Mouse (Mus musculus): Measurements from ENCODE around the gene Ccdc174. TPM values are rescaled to one million over a fixed set of nuclear protein-coding genes. Genes with fewer than 3 reads are reported as not detected.

The Ccdc174 gene
- total RNA-seq, 1 experiment, result 13.7 TPM

DNA sequence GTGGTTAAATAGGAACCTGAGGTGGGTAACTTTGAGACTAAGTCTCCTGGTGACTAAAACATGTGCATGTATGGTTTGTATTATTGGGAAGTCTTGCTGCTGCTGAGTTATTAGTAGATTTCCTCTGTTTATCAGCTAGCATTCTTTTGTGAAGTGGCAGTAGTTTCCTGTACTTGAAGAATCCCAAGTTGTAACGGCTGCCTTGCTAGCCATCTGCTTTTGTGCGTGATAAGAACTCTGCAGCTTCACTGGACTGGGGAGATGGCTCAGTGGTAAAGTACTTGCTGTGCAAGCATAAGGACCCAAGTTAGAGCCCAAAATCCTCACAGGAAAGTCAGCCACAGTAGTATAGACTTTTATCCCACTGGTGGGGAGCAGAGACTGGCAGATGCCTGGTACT lies 6.0 kb downstream of the Ccdc174 start:
- H3K9ac ChIP-seq (ENCODE audit: insufficient read depth, low read depth, low read length, poor library complexity, severe bottlenecking), result no peak overlapping the region
- DNase-seq (ENCODE audit: low read depth, low spot score), result no peak
- TF ChIP-seq CHD2 (IDR thresholded peaks at IDR 0.05; ENCODE audit: low read depth, low read length) (no peak), ZNF384 (IDR thresholded peaks at IDR 0.05; ENCODE audit: low read depth, low read length) (no peak)
- H3K36me3 ChIP-seq (ENCODE audit: control insufficient read depth, insufficient read depth, low read length, poor library complexity, severe bottlenecking), result peaks cover 13% of the 10 kb centered on the region
- no peak overlapping the region for H3K27ac ChIP-seq (ENCODE audit: insufficient read depth, low read depth, low read length, poor library complexity, severe bottlenecking)
- no peaks in the 10 kb centered on the region for H3K9me3 ChIP-seq (ENCODE audit: control insufficient read depth, insufficient read depth, low read depth, low read length)
- in situ Hi-C loops (cut with MboI; ENCODE audit: low sequenced_read_pairs in 2 of 2, unreplicated experiment in 2 of 2), result no loop called here
- H3K4me3 ChIP-seq (ENCODE audit: insufficient read depth in 1 of 2, low read depth in 1 of 2, low read length in 2 of 2, poor library complexity in 1 of 2, severe bottlenecking in 1 of 2), result no peak overlapping the region
- no peaks in the 10 kb centered on the region for H3K4me1 ChIP-seq (ENCODE audit: control insufficient read depth in 2 of 2, insufficient read depth in 2 of 2, low read length in 2 of 2, poor library complexity in 1 of 2)

DNA sequence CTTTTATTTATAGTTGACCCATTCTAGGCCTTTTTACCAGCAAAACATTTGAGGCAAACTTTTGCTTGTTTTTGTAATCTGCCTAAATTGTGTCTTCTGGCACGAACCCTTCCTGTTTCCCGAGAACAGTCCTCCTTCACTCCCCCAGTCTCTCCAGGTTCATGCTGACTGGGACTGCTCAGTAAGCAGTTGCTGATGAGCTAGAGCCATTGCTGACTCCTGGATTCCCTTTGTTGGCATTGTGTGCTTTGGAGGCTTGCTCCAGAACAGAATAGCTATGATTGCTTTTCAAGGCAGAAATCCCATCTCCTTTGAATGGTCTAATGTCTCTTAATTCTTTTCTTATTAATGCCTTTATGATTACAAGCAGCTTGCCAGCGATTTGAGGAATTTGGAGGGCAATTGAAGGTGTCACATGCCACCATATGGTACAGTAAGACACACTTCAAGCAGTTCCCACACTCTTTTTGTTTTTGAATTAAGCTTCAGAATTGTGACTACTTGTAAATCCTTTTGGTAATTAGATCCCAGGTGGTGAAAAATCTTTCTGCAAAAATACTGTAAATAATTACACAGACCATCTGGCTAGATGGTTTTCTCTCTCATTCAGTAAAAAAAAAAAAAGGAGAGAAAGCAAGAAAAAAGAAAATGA lies 11.5 kb downstream of the Ccdc174 start:
- DNase-seq (ENCODE audit: low read depth, low spot score), result no peak
- H3K36me3 ChIP-seq (ENCODE audit: control insufficient read depth, insufficient read depth, low read length, poor library complexity, severe bottlenecking), result peaks cover 13% of the 10 kb centered on the region
- H3K9ac ChIP-seq (ENCODE audit: insufficient read depth, low read depth, low read length, poor library complexity, severe bottlenecking), result no peak overlapping the region
- no peaks in the 10 kb centered on the region for H3K4me1 ChIP-seq (ENCODE audit: control insufficient read depth in 2 of 2, insufficient read depth in 2 of 2, low read length in 2 of 2, poor library complexity in 1 of 2)
- in situ Hi-C loops (cut with MboI; ENCODE audit: low sequenced_read_pairs in 2 of 2, unreplicated experiment in 2 of 2), result no loop called here
- H3K27ac ChIP-seq (ENCODE audit: insufficient read depth, low read depth, low read length, poor library complexity, severe bottlenecking), result no peak overlapping the region
- no peak overlapping the region for H3K4me3 ChIP-seq (ENCODE audit: insufficient read depth in 1 of 2, low read depth in 1 of 2, low read length in 2 of 2, poor library complexity in 1 of 2, severe bottlenecking in 1 of 2)
- TF ChIP-seq HCFC1 (IDR thresholded peaks at IDR 0.05; ENCODE audit: borderline replicate concordance, insufficient read depth, low read length), result no peak
- TF ChIP-seq MAFK (IDR thresholded peaks at IDR 0.05; ENCODE audit: insufficient read depth, low read depth, low read length), result no peak
- TF ChIP-seq ZNF384 (IDR thresholded peaks at IDR 0.05; ENCODE audit: low read depth, low read length), result no peak
- no peak for TF ChIP-seq CHD2 (IDR thresholded peaks at IDR 0.05; ENCODE audit: low read depth, low read length)
- TF ChIP-seq ZC3H11A (IDR thresholded peaks at IDR 0.05; ENCODE audit: borderline replicate concordance, low read depth, low read length), result no peak
- no peaks in the 10 kb centered on the region for H3K9me3 ChIP-seq (ENCODE audit: control insufficient read depth, insufficient read depth, low read depth, low read length)

DNA sequence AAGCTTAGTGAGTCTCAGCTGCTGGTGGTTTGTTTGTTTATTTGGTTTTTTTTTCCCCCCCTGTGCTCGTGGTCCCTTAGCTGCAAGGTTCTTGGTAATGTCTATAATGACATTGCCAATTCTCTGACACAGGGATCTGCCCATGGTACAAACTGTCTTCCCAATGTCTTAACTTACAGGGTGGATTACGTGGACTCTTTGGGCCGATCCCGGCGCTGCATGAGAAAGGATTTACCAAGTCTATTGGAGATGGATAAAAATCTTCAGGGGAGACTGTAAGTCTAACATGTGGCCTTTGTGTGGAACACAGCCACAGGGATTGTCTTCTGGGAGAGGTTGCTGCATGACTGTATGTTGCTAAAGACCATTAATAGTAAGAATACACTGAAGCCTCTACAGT lies 12.8 kb downstream of the Ccdc174 start:
- H3K36me3 ChIP-seq (ENCODE audit: control insufficient read depth, insufficient read depth, low read length, poor library complexity, severe bottlenecking), result peaks cover 15% of the 10 kb centered on the region
- in situ Hi-C loops (cut with MboI; ENCODE audit: low sequenced_read_pairs in 2 of 2, unreplicated experiment in 2 of 2), result no loop called here
- no peak for DNase-seq (ENCODE audit: low read depth, low spot score)
- H3K27ac ChIP-seq (ENCODE audit: insufficient read depth, low read depth, low read length, poor library complexity, severe bottlenecking), result no peak overlapping the region
- no peaks in the 10 kb centered on the region for H3K4me1 ChIP-seq (ENCODE audit: control insufficient read depth in 2 of 2, insufficient read depth in 2 of 2, low read length in 2 of 2, poor library complexity in 1 of 2)
- no peak for TF ChIP-seq MAFK (IDR thresholded peaks at IDR 0.05; ENCODE audit: insufficient read depth, low read depth, low read length)
- no peak for TF ChIP-seq HCFC1 (IDR thresholded peaks at IDR 0.05; ENCODE audit: borderline replicate concordance, insufficient read depth, low read length)
- no peak for TF ChIP-seq ZNF384 (IDR thresholded peaks at IDR 0.05; ENCODE audit: low read depth, low read length)
- TF ChIP-seq CHD2 (IDR thresholded peaks at IDR 0.05; ENCODE audit: low read depth, low read length), result no peak
- TF ChIP-seq ZC3H11A (IDR thresholded peaks at IDR 0.05; ENCODE audit: borderline replicate concordance, low read depth, low read length), result no peak
- no peaks in the 10 kb centered on the region for H3K9me3 ChIP-seq (ENCODE audit: control insufficient read depth, insufficient read depth, low read depth, low read length)
- H3K9ac ChIP-seq (ENCODE audit: insufficient read depth, low read depth, low read length, poor library complexity, severe bottlenecking), result no peak overlapping the region
- no peak overlapping the region for H3K4me3 ChIP-seq (ENCODE audit: insufficient read depth in 1 of 2, low read depth in 1 of 2, low read length in 2 of 2, poor library complexity in 1 of 2, severe bottlenecking in 1 of 2)

DNA sequence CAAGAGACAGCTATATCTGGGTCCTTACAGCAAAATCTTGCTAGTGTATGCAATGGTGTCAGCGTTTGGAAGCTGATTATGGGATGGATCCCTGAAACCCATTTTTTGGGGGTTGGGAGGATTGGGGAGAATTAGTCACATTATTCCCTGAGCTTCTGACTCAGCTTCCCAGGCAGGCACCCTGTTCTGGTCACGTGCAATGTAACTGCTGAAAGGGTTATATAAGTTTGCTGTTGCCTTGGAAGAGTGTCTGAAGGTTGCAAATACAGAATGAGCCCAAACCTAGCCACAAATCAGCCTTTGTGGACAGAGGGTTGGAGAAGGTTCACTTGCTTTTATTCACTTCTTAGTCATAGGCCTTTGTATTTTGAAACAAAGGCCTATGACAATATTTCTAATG lies 13.9 kb downstream of the Ccdc174 start:
- in situ Hi-C loops (cut with MboI; ENCODE audit: low sequenced_read_pairs in 2 of 2, unreplicated experiment in 2 of 2), result no loop called here
- Histone ChIP-seq H3K9me3 (ENCODE audit: control insufficient read depth, insufficient read depth, low read depth, low read length) (no peaks in the 10 kb centered on the region), H3K36me3 (ENCODE audit: control insufficient read depth, insufficient read depth, low read length, poor library complexity, severe bottlenecking) (peaks cover 16% of the 10 kb centered on the region), H3K4me1 (ENCODE audit: control insufficient read depth in 2 of 2, insufficient read depth in 2 of 2, low read length in 2 of 2, poor library complexity in 1 of 2) (no peaks in the 10 kb centered on the region), H3K4me3 (ENCODE audit: insufficient read depth in 1 of 2, low read depth in 1 of 2, low read length in 2 of 2, poor library complexity in 1 of 2, severe bottlenecking in 1 of 2) (no peak overlapping the region), H3K27ac (ENCODE audit: insufficient read depth, low read depth, low read length, poor library complexity, severe bottlenecking) (no peak overlapping the region), H3K9ac (ENCODE audit: insufficient read depth, low read depth, low read length, poor library complexity, severe bottlenecking) (no peak overlapping the region)
- TF ChIP-seq ZC3H11A (IDR thresholded peaks at IDR 0.05; ENCODE audit: borderline replicate concordance, low read depth, low read length) (no peak), HCFC1 (IDR thresholded peaks at IDR 0.05; ENCODE audit: borderline replicate concordance, insufficient read depth, low read length) (no peak), CHD2 (IDR thresholded peaks at IDR 0.05; ENCODE audit: low read depth, low read length) (no peak), MAFK (IDR thresholded peaks at IDR 0.05; ENCODE audit: insufficient read depth, low read depth, low read length) (no peak), ZNF384 (IDR thresholded peaks at IDR 0.05; ENCODE audit: low read depth, low read length) (no peak)
- no peak for DNase-seq (ENCODE audit: low read depth, low spot score)

DNA sequence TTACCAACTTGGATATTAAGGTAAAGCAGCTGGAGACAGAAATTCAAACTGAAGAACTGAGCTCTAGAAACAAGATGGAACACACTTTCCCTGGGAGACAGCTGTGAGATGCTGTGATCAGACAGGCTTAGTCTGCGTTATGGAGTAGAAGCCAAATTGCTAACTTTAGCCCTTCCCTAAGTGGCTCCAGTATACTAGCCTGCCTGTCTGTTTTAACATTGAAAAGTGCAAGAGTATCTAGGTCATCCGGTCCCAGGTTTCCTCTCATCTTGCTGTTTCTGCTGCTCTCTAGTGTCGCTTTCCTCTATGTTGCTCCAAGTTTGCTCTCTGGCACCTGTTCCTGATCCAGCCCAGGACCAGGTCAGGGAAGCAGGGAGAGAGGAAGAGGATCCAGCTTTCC lies 18.9 kb downstream of the Ccdc174 start:
- TF ChIP-seq HCFC1 (IDR thresholded peaks at IDR 0.05; ENCODE audit: borderline replicate concordance, insufficient read depth, low read length) (no peak), CHD2 (IDR thresholded peaks at IDR 0.05; ENCODE audit: low read depth, low read length) (no peak), MAFK (IDR thresholded peaks at IDR 0.05; ENCODE audit: insufficient read depth, low read depth, low read length) (no peak), ZNF384 (IDR thresholded peaks at IDR 0.05; ENCODE audit: low read depth, low read length) (no peak), ZC3H11A (IDR thresholded peaks at IDR 0.05; ENCODE audit: borderline replicate concordance, low read depth, low read length) (no peak)
- no peak for DNase-seq (ENCODE audit: low read depth, low spot score)
- no peak overlapping the region for H3K27ac ChIP-seq (ENCODE audit: insufficient read depth, low read depth, low read length, poor library complexity, severe bottlenecking)
- H3K4me1 ChIP-seq (ENCODE audit: control insufficient read depth in 2 of 2, insufficient read depth in 2 of 2, low read length in 2 of 2, poor library complexity in 1 of 2), result no peaks in the 10 kb centered on the region
- H3K36me3 ChIP-seq (ENCODE audit: control insufficient read depth, insufficient read depth, low read length, poor library complexity, severe bottlenecking), result peaks cover 21% of the 10 kb centered on the region
- H3K4me3 ChIP-seq (ENCODE audit: insufficient read depth in 1 of 2, low read depth in 1 of 2, low read length in 2 of 2, poor library complexity in 1 of 2, severe bottlenecking in 1 of 2), result no peak overlapping the region
- in situ Hi-C loops (cut with MboI; ENCODE audit: low sequenced_read_pairs in 2 of 2, unreplicated experiment in 2 of 2), result no loop called here
- H3K9me3 ChIP-seq (ENCODE audit: control insufficient read depth, insufficient read depth, low read depth, low read length), result no peaks in the 10 kb centered on the region
- no peak overlapping the region for H3K9ac ChIP-seq (ENCODE audit: insufficient read depth, low read depth, low read length, poor library complexity, severe bottlenecking)
